Mouse (Mus musculus): ENCODE measurements at regions not wholly inside any gene's neighbourhood (a gene's known extent, or its start where the extent isn't known, plus 50 kb on each side); places are given as distances from the start of the nearest gene placed in this dataset.

DNA sequence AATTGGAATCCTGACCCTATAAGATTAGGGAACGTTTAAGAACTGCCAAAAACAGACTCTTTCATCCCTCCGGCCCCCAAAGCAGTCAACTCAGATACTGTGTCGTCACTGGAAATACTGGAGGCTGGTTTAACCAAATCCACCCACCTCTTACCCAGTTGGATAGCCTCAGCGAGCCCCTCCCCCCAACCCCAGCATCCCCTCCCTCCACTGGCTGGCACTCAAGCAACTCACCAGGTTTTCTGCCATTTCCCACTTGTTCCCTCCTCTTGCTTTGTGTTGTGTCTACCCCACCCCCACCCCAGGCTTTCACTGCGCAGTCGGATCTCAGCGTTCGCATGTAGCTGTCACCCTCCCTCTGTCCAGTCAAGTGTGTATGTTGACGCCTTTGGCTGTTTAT is 68.1 kb upstream of the Fst start:
- TF ChIP-seq CTCF (IDR thresholded peaks at IDR 0.05; ENCODE audit: borderline replicate concordance, control insufficient read depth, extremely low read depth, insufficient read depth, low read length, poor library complexity) (no peak), POLR2A (IDR thresholded peaks at IDR 0.05; ENCODE audit: control insufficient read depth, extremely low read depth, insufficient read depth, low read length, poor library complexity) (no peak)

Measured in thymus, adult 2 months (tissue).